Mouse (Mus musculus): ENCODE data around the gene Olfr1098.

The Olfr1098 gene

DNA sequence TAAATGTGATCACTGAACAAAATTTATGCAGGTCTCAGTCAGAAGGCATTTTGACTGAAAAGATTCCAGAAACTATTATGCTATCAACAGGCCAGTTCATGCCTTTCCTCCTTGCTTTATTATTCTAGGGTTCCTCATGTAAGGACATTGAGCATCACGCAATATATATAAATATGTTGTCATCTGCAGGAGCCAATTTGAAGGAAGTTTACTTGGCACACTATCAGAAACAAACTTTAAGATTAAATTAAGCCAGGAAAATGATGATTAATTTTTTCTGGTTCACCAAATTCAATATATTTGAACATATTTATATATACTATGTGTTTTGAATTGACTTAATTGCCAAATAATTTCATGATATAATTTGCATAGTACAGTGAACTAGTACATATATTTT lies at the start of gene Olfr1098:
Gene Olfr1098, minus strand, starts transcription at position 101 of the 400 bp plus-strand sequence.
- no peak for DNase-seq (ENCODE audit: extremely low read depth, insufficient read length, low spot score)

DNA sequence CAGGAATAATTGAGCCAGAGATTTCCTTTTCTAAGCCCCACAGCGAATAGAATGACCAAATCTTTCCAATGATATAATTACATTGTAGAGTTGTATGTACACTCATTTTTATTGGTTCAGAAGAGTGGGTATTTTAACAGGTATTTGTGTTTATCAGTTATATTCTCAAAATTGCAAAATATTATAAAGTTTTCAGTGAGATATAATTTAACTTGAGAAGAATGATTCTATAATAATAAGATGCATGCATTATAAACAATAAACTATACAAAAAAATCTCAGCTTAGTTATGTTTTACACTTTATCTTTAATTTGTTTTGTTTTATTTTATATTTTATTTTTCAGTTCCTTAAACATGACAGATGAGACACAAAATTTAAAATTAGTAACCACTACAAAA lies 36.2 kb upstream of the Olfr1098 start, which contains the start of gene Olfr1099:
Gene Olfr1099, minus strand, starts transcription at position 101 of the 400 bp plus-strand sequence.
- DNase-seq (ENCODE audit: extremely low read depth, insufficient read length, low spot score), result no peak

DNA sequence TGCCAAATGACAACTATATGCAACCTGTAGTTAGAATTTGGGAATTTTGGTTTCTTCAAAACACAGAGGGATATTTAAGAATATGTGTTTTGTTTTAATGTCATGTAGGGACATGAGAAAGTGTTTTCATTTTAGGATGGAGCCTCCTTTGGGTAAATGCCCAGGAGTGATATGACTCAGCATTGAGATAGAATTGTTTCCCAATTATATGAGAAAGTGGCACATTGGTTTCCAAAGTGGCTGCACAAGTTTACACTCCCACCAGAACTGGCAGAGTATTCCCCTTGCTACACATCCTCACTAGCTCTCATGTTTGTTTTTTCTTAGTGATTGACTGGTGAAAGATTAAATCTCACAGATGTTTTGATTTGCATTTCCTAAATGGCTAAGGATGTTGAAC lies 2.2 kb upstream of the Olfr1098 start:
- no peak for DNase-seq (ENCODE audit: extremely low read depth, insufficient read length, low spot score)

DNA sequence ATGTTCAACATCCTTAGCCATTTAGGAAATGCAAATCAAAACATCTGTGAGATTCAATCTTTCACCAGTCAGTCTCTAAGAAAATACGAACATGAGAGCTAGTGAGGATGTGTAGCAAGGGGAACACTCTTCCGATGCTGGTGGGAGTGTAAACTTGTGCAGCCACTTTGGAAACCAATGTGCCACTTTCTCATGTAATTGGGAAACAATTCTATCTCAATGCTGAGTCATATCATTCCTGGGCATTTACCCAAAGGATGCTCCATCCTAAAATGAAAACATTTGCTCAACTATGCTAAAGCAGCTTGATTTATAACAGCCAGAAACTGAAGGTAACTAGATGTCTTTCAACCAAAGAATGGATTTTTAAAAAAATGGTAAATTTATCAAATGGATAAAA lies 18.7 kb downstream of the Olfr1098 start:
- no peak for DNase-seq (ENCODE audit: extremely low read depth, insufficient read length, low spot score)

DNA sequence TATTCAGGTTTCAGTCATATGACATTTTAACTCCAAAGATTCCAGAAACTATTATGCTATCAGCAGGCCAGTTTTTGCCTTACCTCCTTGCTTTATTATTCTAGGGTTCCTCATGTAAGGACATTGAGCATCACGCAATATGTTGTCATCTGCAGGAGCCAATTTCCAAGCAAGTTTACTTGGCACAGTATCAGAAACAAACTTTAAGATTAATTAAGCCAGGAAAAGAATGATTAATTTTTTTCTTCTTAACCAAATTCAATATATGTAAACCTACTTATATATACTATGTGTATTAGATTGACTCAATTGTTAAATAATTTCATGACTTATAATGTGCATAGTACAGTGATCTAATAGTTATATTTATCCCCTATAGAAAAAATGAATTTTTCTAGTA lies 32.2 kb downstream of the Olfr1098 start, which contains the start of gene Olfr1097:
Gene Olfr1097, minus strand, starts transcription at position 101 of the 400 bp plus-strand sequence.
- no peak for DNase-seq (ENCODE audit: extremely low read depth, insufficient read length, low spot score)

DNA sequence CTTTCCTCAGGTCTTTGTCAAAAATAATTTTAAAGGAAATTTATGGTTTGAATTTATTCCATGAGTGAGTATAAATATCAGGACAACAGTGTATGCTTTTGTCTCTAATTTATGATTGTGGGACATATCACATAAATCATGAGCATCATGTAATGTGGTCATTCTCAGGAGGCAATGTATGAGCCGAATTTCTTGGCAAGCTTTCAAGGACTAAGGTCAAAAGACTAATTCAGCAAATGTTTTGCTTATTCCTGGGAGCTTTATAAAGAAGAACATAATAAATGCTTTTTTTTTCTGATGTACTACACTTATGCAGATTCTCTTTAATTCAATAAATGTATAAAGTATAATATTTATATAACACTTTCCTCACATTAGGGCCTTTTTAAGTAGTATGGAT lies 49.6 kb downstream of the Olfr1098 start, which contains the start of gene Gm13723:
Gene Gm13723, minus strand, starts transcription at position 101 of the 400 bp plus-strand sequence.
- DNase-seq (ENCODE audit: extremely low read depth, insufficient read length, low spot score), result no peak

Data from 3134 (cell line).